Mouse (Mus musculus) layer of hippocampus, adult 8-10 months (tissue): ENCODE data around the gene Fam114a1. TPM values are rescaled to one million over a fixed set of nuclear protein-coding genes. Genes with fewer than 3 reads are reported as not detected.

ENCODE experiments used
- DNase-seq, 2 experiments: peaks; one replicate each; pipeline ENCODE4 v3.0.0; 2022; ENCODE audit warnings: low spot score in 2 of 2
- total RNA-seq, 4 experiments: library from RNA; stranded (reverse); gene quantifications; 2 replicates each; pipeline ENCODE4 v1.2.4; 2022

Fam114a1 gene
- 10 to 100 TPM in 1 of 4 experiments, 1 to 10 TPM in 3; 4.5 to 10.9 (median 6.7) TPM for total RNA-seq

GRCm38 (mm10) chr5:64969861-64970771 is at the start of gene Fam114a1:
Gene Fam114a1, plus strand, starts transcription at chr5:64970071.
- DNase-seq: peak in 1 of 2 experiments; percentile 18

GRCm38 (mm10) chr5:64922891-64923381 is 46.9 kb upstream of the Fam114a1 start:
- DNase-seq: no peak

- no peak for DNase-seq
Observed at GRCm38 (mm10) chr5:64932215-64932614, 37.7 kb upstream of the Fam114a1 start.

GRCm38 (mm10) chr5:64932775-64933174 is 37.1 kb upstream of the Fam114a1 start:
- DNase-seq: no peak

GRCm38 (mm10) chr5:64951486-64951885 is 18.4 kb upstream of the Fam114a1 start:
- DNase-seq: peak; percentile 19 to 21

- DNase-seq: no peak
Observed at GRCm38 (mm10) chr5:64954931-64955330, 14.9 kb upstream of the Fam114a1 start.

- DNase-seq: no peak
Observed at GRCm38 (mm10) chr5:64958991-64959842, 10.7 kb upstream of the Fam114a1 start.

GRCm38 (mm10) chr5:64959843-64960230 is 10.0 kb upstream of the Fam114a1 start, which contains the start of gene Tlr6:
Gene Tlr6, minus strand, starts transcription at chr5:64960097.
- DNase-seq: peak in 1 of 2 experiments; percentile 48

- DNase-seq: no peak
Observed at GRCm38 (mm10) chr5:64960857-64961391, 8.9 kb upstream of the Fam114a1 start.

- DNase-seq: no peak
Observed at GRCm38 (mm10) chr5:64963271-64963670, 6.6 kb upstream of the Fam114a1 start.

GRCm38 (mm10) chr5:64963735-64964134 is 6.1 kb upstream of the Fam114a1 start:
- DNase-seq: no peak

GRCm38 (mm10) chr5:64968961-64969860 is 660 bp upstream of the Fam114a1 start:
- no peak for DNase-seq

- DNase-seq: no peak
Observed at GRCm38 (mm10) chr5:64975121-64975520, 5.2 kb downstream of the Fam114a1 start.

- peak; percentile 24 to 27 for DNase-seq
Observed at GRCm38 (mm10) chr5:64977128-64977527, 7.3 kb downstream of the Fam114a1 start.

GRCm38 (mm10) chr5:64985971-64986370 is 16.1 kb downstream of the Fam114a1 start:
- no peak for DNase-seq

GRCm38 (mm10) chr5:64989940-64990339 is 20.1 kb downstream of the Fam114a1 start:
- no peak for DNase-seq

- DNase-seq: peak; percentile 18 to 45
Observed at GRCm38 (mm10) chr5:64992540-64992939, 22.7 kb downstream of the Fam114a1 start.

GRCm38 (mm10) chr5:64995408-64995807 is 25.5 kb downstream of the Fam114a1 start:
- no peak for DNase-seq

- no peak for DNase-seq
Observed at GRCm38 (mm10) chr5:65002940-65003824, 33.3 kb downstream of the Fam114a1 start.
